Mouse (Mus musculus): ENCODE measurements around the gene Gpr162. TPM values are rescaled to one million over a fixed set of nuclear protein-coding genes. Genes with fewer than 3 reads are reported as not detected.
"Not testable (repeated sequence)": the region's sequence is repeated elsewhere in the genome, so short reads cannot be mapped to it uniquely, and the experiment has no call there.

The Gpr162 gene
- total RNA-seq, 2 experiments from 2014 or later = 180 to 187 TPM

DNA sequence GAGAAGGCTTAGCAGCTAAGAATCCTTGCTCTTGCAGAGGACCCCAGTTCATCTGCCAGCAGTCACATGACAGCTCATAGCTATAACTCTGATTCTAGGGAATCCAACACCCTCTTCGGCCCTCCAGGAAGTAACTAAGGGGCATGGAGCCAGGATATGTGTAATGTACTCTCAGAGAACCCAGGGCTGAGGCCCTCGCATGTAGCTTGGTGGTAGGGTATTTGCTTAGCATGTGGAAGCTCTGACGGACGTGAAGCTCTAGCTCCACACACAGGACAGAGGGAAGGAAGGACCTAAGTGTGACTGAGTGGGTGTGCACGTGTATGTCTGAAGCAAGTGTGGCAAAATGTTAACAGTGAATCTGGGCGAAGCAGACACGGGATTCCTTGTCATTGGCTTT is 27.4 kb downstream of the Gpr162 start:
- no peak for DNase-seq

- no peak for DNase-seq
Observed at GRCm38 (mm10) chr6:124835531-124835930, 28.3 kb downstream of the Gpr162 start.

DNA sequence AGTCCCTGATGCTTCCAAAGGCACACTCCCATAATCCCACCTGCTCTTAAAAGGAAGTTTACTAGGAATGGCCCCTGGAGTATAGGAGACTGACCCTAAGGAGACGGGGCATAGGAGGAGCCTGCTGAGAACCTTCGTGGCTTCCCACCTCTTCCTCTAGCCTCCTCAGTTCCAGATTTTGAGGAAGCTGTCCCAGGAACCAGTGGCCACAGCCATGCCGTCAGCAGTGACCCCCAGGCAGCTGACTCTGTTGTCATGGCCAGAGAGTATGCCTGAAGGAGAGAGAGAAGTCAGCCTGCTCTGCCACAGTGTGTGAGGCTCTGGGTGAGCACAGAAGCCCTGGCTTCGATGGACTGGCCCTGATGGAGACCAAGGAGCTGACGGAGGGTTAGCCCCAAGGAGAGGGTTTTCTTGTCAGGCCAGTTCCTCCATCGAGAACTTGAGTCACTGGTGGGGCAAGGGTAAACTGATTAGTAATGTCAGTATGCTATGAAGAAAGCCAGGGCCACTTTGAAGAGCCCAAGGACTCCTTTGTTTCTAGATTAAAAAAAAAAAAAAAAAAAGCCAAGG is 29.2 kb downstream of the Gpr162 start:
- no peak for DNase-seq

- DNase-seq = no peak
Observed at GRCm38 (mm10) chr6:124831649-124832048, 32.1 kb downstream of the Gpr162 start.

- DNase-seq = not testable (repeated sequence)
Observed at GRCm38 (mm10) chr6:124831199-124831598, 32.6 kb downstream of the Gpr162 start.

DNA sequence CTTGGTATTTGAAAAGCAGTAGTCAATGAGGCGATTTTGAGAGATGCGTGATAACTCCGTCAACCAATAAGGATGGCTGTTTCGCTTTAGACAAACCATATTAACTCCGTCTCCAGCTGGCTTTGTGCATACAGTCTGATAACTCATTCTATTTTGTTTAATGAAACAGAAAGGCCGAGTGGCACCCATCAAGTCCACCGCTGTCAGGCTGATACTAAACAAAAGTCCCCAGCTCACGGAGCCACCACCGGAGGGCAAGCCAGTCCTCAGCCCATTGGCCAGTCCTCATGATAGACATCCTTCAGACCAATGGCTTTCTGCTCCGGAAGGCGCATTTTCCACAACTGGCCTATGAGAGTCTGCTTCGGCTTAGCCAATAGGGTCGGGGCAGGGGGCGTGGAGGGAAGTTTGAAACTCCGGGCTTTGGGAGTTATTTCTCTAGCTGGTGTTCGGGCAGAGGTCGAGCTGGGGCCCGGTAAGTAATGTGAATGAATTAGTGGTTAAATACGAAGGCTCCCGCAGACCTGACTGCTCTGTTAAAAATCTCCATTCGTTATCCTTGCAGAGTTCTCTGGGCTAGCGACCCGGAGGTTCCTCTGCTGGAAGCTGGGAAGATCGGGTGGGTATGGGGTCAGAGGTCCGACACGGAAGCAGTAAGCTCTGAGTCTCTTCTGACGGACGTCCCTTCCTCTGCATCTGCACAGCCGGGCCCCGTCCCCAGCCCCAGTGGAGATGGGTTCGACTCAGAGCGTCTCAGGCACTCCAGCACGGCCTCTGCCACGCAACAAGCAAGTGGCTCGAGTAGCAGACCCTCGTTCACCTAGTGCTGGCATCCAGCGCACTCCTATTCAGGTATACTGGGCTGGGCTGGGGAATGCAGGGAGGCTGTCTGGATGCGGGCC is 33.7 kb downstream of the Gpr162 start:
- peak; percentile 89 to 90 for DNase-seq

GRCm38 (mm10) chr6:124828868-124829798 is 34.6 kb downstream of the Gpr162 start, which contains the start of the genes Usp5 and Cdca3:
TSS of gene Usp5 (minus strand) at chr6:124829484.
TSS of gene Cdca3 (plus strand) at chr6:124829547.
- peak; percentile 98 to 99 for DNase-seq

DNA sequence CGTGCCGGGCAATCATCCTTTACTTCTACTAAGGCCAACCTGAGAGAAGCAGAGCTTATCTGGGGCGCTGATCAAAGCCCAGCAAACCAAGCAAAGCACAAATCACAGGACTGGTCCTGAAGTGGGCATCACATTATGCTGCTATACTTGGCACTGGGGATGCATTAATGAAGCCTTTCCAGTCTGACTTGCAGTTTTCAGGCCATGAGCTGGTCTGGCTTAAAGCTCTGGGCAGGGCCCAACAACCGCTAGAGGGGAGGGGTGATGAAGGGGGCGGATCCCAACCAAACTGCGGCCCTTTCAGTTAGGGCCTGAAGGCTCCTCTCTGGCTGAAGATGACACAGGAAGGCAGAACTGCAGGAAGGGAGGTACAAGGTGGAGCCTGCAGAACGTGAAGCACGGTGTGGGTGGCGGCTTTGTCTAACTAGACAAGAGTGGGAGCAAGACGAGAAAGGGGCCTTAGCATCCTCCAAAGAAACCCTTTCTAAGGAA is 35.6 kb downstream of the Gpr162 start:
- peak in 1 of 2 experiments; percentile 28 for DNase-seq

GRCm38 (mm10) chr6:124822049-124822448 is 41.7 kb downstream of the Gpr162 start:
- DNase-seq = no peak

DNA sequence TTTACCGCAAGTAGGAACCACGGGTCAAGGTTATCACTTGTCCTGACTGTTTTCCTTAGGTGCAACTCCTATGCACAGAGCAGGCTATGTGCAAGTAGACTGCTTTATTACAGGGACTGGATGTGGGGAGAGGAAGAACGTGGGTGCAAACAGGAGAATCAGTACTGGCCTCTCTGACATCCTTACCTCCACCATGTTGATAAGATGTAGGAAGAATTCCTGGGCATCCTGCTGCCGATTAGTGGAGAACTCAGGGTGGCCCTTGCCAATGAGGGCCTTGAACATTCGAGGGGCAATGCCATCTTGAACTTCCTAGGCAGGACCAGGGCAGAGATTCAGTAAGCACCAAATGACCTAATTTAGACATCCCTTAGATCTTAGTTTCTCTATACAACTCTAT is 42.9 kb downstream of the Gpr162 start:
- no peak for DNase-seq

GRCm38 (mm10) chr6:124817971-124818370 is 45.8 kb downstream of the Gpr162 start:
- DNase-seq = no peak

DNA sequence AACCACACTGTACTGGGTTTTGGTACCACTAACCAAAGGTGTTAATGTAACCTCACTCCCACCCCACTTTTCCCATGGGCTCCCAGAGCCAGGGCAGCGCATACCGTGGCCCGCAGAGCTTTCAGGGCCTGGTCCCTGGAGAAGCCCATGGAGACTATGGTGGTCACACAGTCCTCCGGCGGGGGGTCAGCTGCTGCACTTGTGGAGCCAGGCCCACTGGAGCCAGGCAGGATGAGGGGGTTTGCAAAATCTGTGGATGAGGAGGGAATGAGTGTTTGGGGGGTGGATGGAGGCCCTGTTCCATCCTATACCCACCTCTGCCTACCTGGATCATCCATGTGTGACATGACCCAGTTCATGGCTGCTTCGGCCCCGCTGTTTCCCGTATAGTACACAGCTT is 46.2 kb downstream of the Gpr162 start:
- peak in 1 of 2 experiments; percentile 5 for DNase-seq

DNA sequence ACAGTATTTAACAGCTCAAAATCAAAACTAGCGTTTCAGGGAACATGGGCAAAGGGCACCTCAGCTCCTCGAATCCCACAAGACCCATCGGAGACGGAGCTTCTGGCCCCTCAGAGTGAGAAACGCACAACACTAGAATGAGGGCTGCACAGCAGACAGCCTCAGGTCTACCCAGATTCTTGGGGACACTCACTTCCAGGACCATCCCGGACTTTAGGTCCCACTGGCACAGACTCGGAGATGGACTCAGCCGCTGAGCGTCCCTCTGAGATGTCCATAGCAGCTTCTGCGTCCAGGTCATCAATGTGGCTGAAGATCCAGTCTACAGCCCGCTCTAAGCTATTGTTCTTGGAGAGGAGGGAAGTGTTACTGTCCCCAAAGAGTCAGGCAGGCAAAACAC is 46.7 kb downstream of the Gpr162 start:
- peak in 1 of 2 experiments; percentile 2 for DNase-seq

- no peak for DNase-seq
Observed at GRCm38 (mm10) chr6:124816611-124817010, 47.2 kb downstream of the Gpr162 start.

GRCm38 (mm10) chr6:124814858-124815774 is 48.7 kb downstream of the Gpr162 start:
- DNase-seq = no peak

DNA sequence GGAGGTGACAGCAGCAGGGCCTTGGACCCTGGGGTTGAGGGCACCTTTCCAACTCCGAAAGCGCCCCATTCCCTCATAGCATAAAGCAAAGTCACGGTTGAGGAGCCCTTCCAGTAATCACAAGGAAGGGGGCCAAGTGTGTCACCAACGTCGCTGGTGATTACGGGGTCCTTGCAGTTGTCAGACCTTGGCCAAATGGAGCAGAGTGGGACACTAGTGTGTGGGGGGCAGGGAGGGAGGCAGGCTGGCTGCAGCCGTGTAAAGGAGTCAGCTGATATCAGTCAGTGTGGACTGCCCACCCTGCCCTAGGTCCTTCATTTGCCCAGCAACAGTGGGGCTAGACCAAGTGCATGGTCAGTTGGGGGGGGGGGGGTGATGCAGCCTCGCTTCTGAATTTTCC is 49.3 kb downstream of the Gpr162 start:
- peak in 1 of 2 experiments; percentile 45 for DNase-seq

- DNase-seq = peak; percentile 90 to 91
Observed at GRCm38 (mm10) chr6:124813933-124814332, 49.9 kb downstream of the Gpr162 start, which contains the start of gene Tpi1. TSS of gene Tpi1 (minus strand) at chr6:124814296.

DNA sequence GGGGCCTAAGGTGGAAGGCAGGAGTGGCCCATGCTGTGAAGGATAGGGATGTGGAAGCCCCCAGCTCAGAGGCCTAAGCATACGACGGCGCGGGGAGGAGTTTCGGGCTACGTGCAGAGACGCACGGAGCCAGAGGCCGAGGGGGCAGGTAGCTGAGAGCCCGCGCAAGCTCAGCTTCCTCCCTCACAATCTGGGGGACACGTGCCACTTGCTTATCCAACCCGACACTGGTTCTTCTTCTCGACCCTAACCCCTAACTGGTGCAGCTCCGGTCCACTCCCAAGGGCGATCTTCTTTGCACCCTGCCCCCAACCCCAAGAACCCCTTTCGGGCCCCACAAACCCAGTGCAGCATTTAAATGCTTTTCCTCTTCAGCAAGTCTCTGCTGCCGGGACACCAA is 50.3 kb downstream of the Gpr162 start:
- peak; percentile 68 to 74 for DNase-seq

GRCm38 (mm10) chr6:124812848-124813247 is 50.9 kb downstream of the Gpr162 start:
- DNase-seq = no peak

GRCm38 (mm10) chr6:124811701-124812560 is 51.9 kb downstream of the Gpr162 start:
- peak in 1 of 2 experiments; percentile 1 for DNase-seq
